In the genomic region with DNA sequence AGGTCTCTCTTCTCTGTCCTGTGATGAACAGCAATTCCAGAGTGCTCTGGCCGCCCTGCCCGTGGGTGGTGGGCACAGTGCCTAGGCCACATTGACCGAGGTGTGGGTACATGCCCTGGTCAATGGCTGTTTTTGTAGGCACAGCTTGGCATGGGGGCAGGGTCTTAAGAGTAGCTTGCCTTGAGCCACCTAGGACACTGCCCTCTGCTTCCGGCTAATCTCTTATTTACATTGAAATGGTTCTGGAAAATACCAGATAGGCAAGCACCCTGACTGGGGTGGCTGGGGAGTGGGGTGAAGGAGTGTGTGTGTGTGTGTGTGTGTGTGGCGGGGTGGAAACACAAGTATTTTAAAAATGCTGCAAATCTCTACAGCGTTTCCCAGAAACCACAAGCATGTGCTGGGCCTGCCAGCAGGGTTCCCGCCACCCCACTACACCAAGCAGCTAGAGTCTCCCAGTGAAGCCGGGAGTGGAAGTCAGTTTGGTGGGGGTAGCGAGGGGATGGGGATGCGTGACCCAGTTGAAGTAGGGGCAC, we compare ENCODE assay signal across 8 mouse cellular contexts. TPM values are rescaled to one million over a fixed set of nuclear protein-coding genes. Genes with fewer than 3 reads are reported as not detected.
DNase-seq lines count a peak whose midpoint lies in the region; ATAC-seq lines count a peak whose summit lies in the region.

No protein-coding gene starts in this region.

- H3K9ac ChIP-seq in kidney, embryonic 16.5 days (replicated peaks; ENCODE audit: low read length): peak overlapping the region; percentile 34

- peak; percentile 51 for DNase-seq in fat pad, adult 2 months (ENCODE audit: extremely low read depth, low read depth, low spot score)
- DNase-seq in urinary bladder, postnatal 4 days (ENCODE audit: low spot score in 2 of 2): no peak
- no peak for DNase-seq in gastrocnemius, postnatal 25 days
- DNase-seq in adrenal gland, postnatal 4 days (ENCODE audit: low spot score in 2 of 2): no peak

- no peaks in the 10 kb centered on the region for H3K9me3 ChIP-seq in megakaryocyte, embryonic 14.5 days
- H3K9me3 ChIP-seq in kidney, embryonic 16.5 days (ENCODE audit: low read length): no peaks in the 10 kb centered on the region

- peak overlapping the region; percentile 86 for H3K4me3 ChIP-seq in megakaryocyte, embryonic 14.5 days (replicated peaks)
- no peak overlapping the region for H3K4me3 ChIP-seq in kidney, embryonic 16.5 days (ENCODE audit: low read length)

- peaks cover 99% of the 10 kb centered on the region for H3K4me1 ChIP-seq in megakaryocyte, embryonic 14.5 days
- peaks cover 40% of the 10 kb centered on the region for H3K4me1 ChIP-seq in kidney, embryonic 16.5 days (ENCODE audit: insufficient read depth, low read length)

- no peak overlapping the region for H3K4me2 ChIP-seq in kidney, embryonic 16.5 days (replicated peaks; ENCODE audit: low read depth, low read length)

- 68% methylated on average over 10 of the region's 10 CpGs for WGBS in kidney, embryonic 16.5 days

- H3K27me3 ChIP-seq in megakaryocyte, embryonic 14.5 days (replicated peaks): no peaks in the 10 kb centered on the region
- no peaks in the 10 kb centered on the region for H3K27me3 ChIP-seq in kidney, embryonic 16.5 days (ENCODE audit: insufficient read depth, low read length)

- peak overlapping the region; percentile 97 for H3K27ac ChIP-seq in kidney, embryonic 16.5 days (ENCODE audit: low read length)

- no peak for ATAC-seq in megakaryocyte, adult 5-6 weeks (ENCODE audit: poor library complexity, severe bottlenecking)
- ATAC-seq in kidney, embryonic 16.5 days (ENCODE audit: low FRiP score, low TSS enrichment): no peak; the same call in 1 of the 2 replicates
- ATAC-seq in megakaryocyte progenitor cell, adult 5-6 weeks (replicated peaks; ENCODE audit: poor library complexity): peak; percentile 18

- peaks cover 26% of the 10 kb centered on the region for H3K36me3 ChIP-seq in megakaryocyte, embryonic 14.5 days (replicated peaks; ENCODE audit: low read length)
- H3K36me3 ChIP-seq in kidney, embryonic 16.5 days (ENCODE audit: insufficient read depth, low read length): no peaks in the 10 kb centered on the region; the same call in 1 of the 2 replicates

RNA-seq across cellular contexts. Expression of gene Gm10277, which starts 4.3 kb away (rescaled TPM):
- polyA plus RNA-seq in megakaryocyte, embryonic 14.5 days (2012; ENCODE audit: insufficient read depth, low replicate concordance): not detected in 2 replicates
- total RNA-seq in megakaryocyte, adult 5-6 weeks (2015): not detected in 2 replicates
- 0.40 TPM in 1 of 2 replicates, not detected in the other for total RNA-seq in megakaryocyte, adult 5-6 weeks (2017)
- polyA plus RNA-seq in kidney, embryonic 16.5 days (2015; fragmentation: Nextera tagmentation; extraction: Ambion mirVana): 1.5 and 1.6 TPM in 2 replicates
- not detected in 2 replicates for total RNA-seq in megakaryocyte progenitor cell, adult 5-6 weeks (2015)
- not detected in 2 replicates for total RNA-seq in megakaryocyte progenitor cell, adult 5-6 weeks (2017)
- not detected for total RNA-seq in gastrocnemius, postnatal 25 days (2021)
- total RNA-seq in adrenal gland, postnatal 4 days (2021): not detected

RNA-seq across cellular contexts. Expression of gene Myo18a, which starts 20.2 kb away (rescaled TPM):
- 6.7 and 20.0 TPM in 2 replicates for polyA plus RNA-seq in megakaryocyte, embryonic 14.5 days (2012; ENCODE audit: insufficient read depth, low replicate concordance)
- 14.0 and 21.5 TPM in 2 replicates for total RNA-seq in megakaryocyte, adult 5-6 weeks (2015)
- total RNA-seq in megakaryocyte, adult 5-6 weeks (2017): 69.7 and 84.8 TPM in 2 replicates
- 32.4 and 38.1 TPM in 2 replicates for polyA plus RNA-seq in kidney, embryonic 16.5 days (2015; fragmentation: Nextera tagmentation; extraction: Ambion mirVana)
- 23.1 and 25.1 TPM in 2 replicates for total RNA-seq in megakaryocyte progenitor cell, adult 5-6 weeks (2015)
- total RNA-seq in megakaryocyte progenitor cell, adult 5-6 weeks (2017): 71.4 and 99.8 TPM in 2 replicates
- 100 to 1,000 TPM; 329 to 377 TPM for total RNA-seq in gastrocnemius, postnatal 25 days (2021)
- total RNA-seq in adrenal gland, postnatal 4 days (2021): 10 to 100 TPM; 90.0 to 90.8 TPM

RNA-seq across cellular contexts. Expression of gene Cryba1, which starts 58.2 kb away (rescaled TPM):
- polyA plus RNA-seq in megakaryocyte, embryonic 14.5 days (2012; ENCODE audit: insufficient read depth, low replicate concordance): not detected in 2 replicates
- not detected in 2 replicates for total RNA-seq in megakaryocyte, adult 5-6 weeks (2015)
- total RNA-seq in megakaryocyte, adult 5-6 weeks (2017): not detected in 2 replicates
- not detected in 2 replicates for polyA plus RNA-seq in kidney, embryonic 16.5 days (2015; fragmentation: Nextera tagmentation; extraction: Ambion mirVana)
- total RNA-seq in megakaryocyte progenitor cell, adult 5-6 weeks (2015): not detected in 2 replicates
- total RNA-seq in megakaryocyte progenitor cell, adult 5-6 weeks (2017): not detected in 2 replicates
- total RNA-seq in gastrocnemius, postnatal 25 days (2021): not detected
- total RNA-seq in adrenal gland, postnatal 4 days (2021): not detected
